Mouse (Mus musculus): ENCODE data around the gene Nat8l. TPM values are rescaled to one million over a fixed set of nuclear protein-coding genes. Genes with fewer than 3 reads are reported as not detected.
"Not testable (repeated sequence)": the region's sequence is repeated elsewhere in the genome, so short reads cannot be mapped to it uniquely, and the experiment has no call there.

The Nat8l gene
- 13.2 and 14.1 TPM in 2 replicates for total RNA-seq (2021)
- long read RNA-seq, full-length matches to known transcripts, result 9 of 28 reads
- long read RNA-seq, partial matches to known transcripts, result 0 of 28 reads
- long read RNA-seq, other reads (novel, unspliced or antisense), result 19 of 28 reads

GRCm38 (mm10) chr5:33995843-33996693 is at the start of gene Nat8l:
TSS of gene Nat8l (plus strand) at chr5:33995984.
- peak; percentile 64 for DNase-seq

- DNase-seq, result not testable (repeated sequence)
Observed at GRCm38 (mm10) chr5:33947035-33947434, 48.7 kb upstream of the Nat8l start.

GRCm38 (mm10) chr5:33948314-33948713 is 47.5 kb upstream of the Nat8l start:
- DNase-seq, result no peak

- no peak for DNase-seq
Observed at GRCm38 (mm10) chr5:33953471-33954185, 42.2 kb upstream of the Nat8l start.

GRCm38 (mm10) chr5:33954354-33954753 is 41.4 kb upstream of the Nat8l start:
- peak; percentile 71 for DNase-seq

- DNase-seq, result no peak
Observed at GRCm38 (mm10) chr5:33955868-33956267, 39.9 kb upstream of the Nat8l start.

GRCm38 (mm10) chr5:33959382-33959781 is 36.4 kb upstream of the Nat8l start:
- DNase-seq, result no peak

- DNase-seq, result no peak
Observed at GRCm38 (mm10) chr5:33974736-33975135, 21.0 kb upstream of the Nat8l start.

- DNase-seq, result no peak
Observed at GRCm38 (mm10) chr5:33976267-33976666, 19.5 kb upstream of the Nat8l start.

- no peak for DNase-seq
Observed at GRCm38 (mm10) chr5:33982731-33983259, 13.0 kb upstream of the Nat8l start.

GRCm38 (mm10) chr5:33983309-33984121 is 12.3 kb upstream of the Nat8l start, which contains the start of gene Gm1673:
TSS of gene Gm1673 (plus strand) at chr5:33983433.
- peak; percentile 92 for DNase-seq

GRCm38 (mm10) chr5:33994671-33995625 is 836 bp upstream of the Nat8l start:
- DNase-seq, result peak; percentile 82

GRCm38 (mm10) chr5:33996694-33997045 is 886 bp downstream of the Nat8l start:
- no peak for DNase-seq

- peak; percentile 83 for DNase-seq
Observed at GRCm38 (mm10) chr5:33997051-33997741, 1.4 kb downstream of the Nat8l start.

- no peak for DNase-seq
Observed at GRCm38 (mm10) chr5:33997829-33998504, 2.2 kb downstream of the Nat8l start.

- DNase-seq, result no peak
Observed at GRCm38 (mm10) chr5:33998505-33998877, 2.7 kb downstream of the Nat8l start.

- DNase-seq, result peak; percentile 46
Observed at GRCm38 (mm10) chr5:33999466-34000090, 3.8 kb downstream of the Nat8l start.

GRCm38 (mm10) chr5:34000809-34001208 is 5.0 kb downstream of the Nat8l start:
- DNase-seq, result no peak

- DNase-seq, result peak; percentile 41
Observed at GRCm38 (mm10) chr5:34001401-34001800, 5.6 kb downstream of the Nat8l start.
